Mouse (Mus musculus) embryo, embryonic 10.5 days (tissue): ENCODE measurements around the gene Tgfbr2.
A peak's percentile ranks its signal among the peaks of the same experiment; 100 is the strongest.
"Not testable (repeated sequence)": the region's sequence is repeated elsewhere in the genome, so short reads cannot be mapped to it uniquely, and the experiment has no call there.

Source experiments
- DNase-seq: peaks from one replicate; pipeline ENCODE4 v3.0.0-alpha.2; 2015; ENCODE audit warnings: low spot score

The Tgfbr2 gene

GRCm38 (mm10) chr9:116064774-116065173, 110.4 kb downstream of the Tgfbr2 start:
- DNase-seq, result no peak

- DNase-seq, result peak; percentile 71
Measured at GRCm38 (mm10) chr9:116060691-116061090, 114.5 kb downstream of the Tgfbr2 start.

- peak; percentile 17 for DNase-seq
Measured at GRCm38 (mm10) chr9:116059156-116059555, 116.0 kb downstream of the Tgfbr2 start.

GRCm38 (mm10) chr9:116058475-116058874, 116.7 kb downstream of the Tgfbr2 start:
- no peak for DNase-seq

GRCm38 (mm10) chr9:116053976-116054375, 121.2 kb downstream of the Tgfbr2 start:
- DNase-seq, result no peak

GRCm38 (mm10) chr9:116049985-116050384, 125.2 kb downstream of the Tgfbr2 start:
- DNase-seq, result no peak

GRCm38 (mm10) chr9:116041787-116042186, 133.4 kb downstream of the Tgfbr2 start:
- peak; percentile 85 for DNase-seq

- DNase-seq, result no peak
Measured at GRCm38 (mm10) chr9:116041369-116041768, 133.8 kb downstream of the Tgfbr2 start.

GRCm38 (mm10) chr9:116040852-116041251, 134.3 kb downstream of the Tgfbr2 start:
- DNase-seq, result not testable (repeated sequence)

GRCm38 (mm10) chr9:116039981-116040380, 135.2 kb downstream of the Tgfbr2 start:
- no peak for DNase-seq

GRCm38 (mm10) chr9:116038275-116038674, 136.9 kb downstream of the Tgfbr2 start:
- no peak for DNase-seq
